12 mouse cellular contexts compared by ENCODE assay signal in genomic region chr10:59510713-59511426, GRCm38 (mm10).
DNase-seq lines count a peak whose midpoint lies in the region; ATAC-seq and TF ChIP-seq lines count a peak whose summit lies in the region.
"Had no signal": no experiment of that assay in that cellular context is flagged by ENCODE, and none has a peak within 500 bp of the region (broad histone marks: within the 10 kb centered on the region; RNA-seq: fewer than 3 reads in every experiment).

No protein-coding gene starts in this region.

- no peaks in the 10 kb centered on the region for H3K36me3 ChIP-seq in kidney, postnatal 0 days (ENCODE audit: insufficient read depth, low read length)
- no peaks in the 10 kb centered on the region for H3K36me3 ChIP-seq in limb, embryonic 11.5 days (ENCODE audit: control insufficient read depth, insufficient read depth, low read length)
- H3K36me3 ChIP-seq: hindbrain, embryonic 13.5 days; liver, embryonic 13.5 days; midbrain, embryonic 13.5 days had no signal

- H3K27me3 ChIP-seq in kidney, postnatal 0 days (ENCODE audit: insufficient read depth, low read length) = no peaks in the 10 kb centered on the region
- H3K27me3 ChIP-seq in limb, embryonic 11.5 days (ENCODE audit: control insufficient read depth, insufficient read depth, low read length) = no peaks in the 10 kb centered on the region
- H3K27me3 ChIP-seq: hindbrain, embryonic 13.5 days; liver, embryonic 13.5 days; midbrain, embryonic 13.5 days had no signal

- TF ChIP-seq CTCF in kidney, postnatal 0 days (IDR thresholded peaks at IDR 0.05; ENCODE audit: low read depth) = no peak

- DNase-seq in frontal cortex, postnatal 25 days (ENCODE audit: low spot score in 2 of 2) = no peak
- DNase-seq in kidney, postnatal 0 days (ENCODE audit: low spot score) = peak; percentile 70
- DNase-seq in kidney, adult 9 months = no peak
- DNase-seq in 3T3-L1 (ENCODE audit: low read depth, low spot score) = peak; percentile 45
- DNase-seq in limb, embryonic 11.5 days (ENCODE audit: low spot score) = peak; percentile 38
- DNase-seq in spleen, postnatal 4 days (ENCODE audit: low spot score in 2 of 2) = no peak
- no peak for DNase-seq in cerebellum, adult 11-12 months
- DNase-seq: liver, embryonic 13.5 days; retina, postnatal 1 day had no signal

- no peaks in the 10 kb centered on the region for H3K9me3 ChIP-seq in kidney, postnatal 0 days (replicated peaks; ENCODE audit: low read length)
- 0 out of 2 replicates have a peak, but pooled peaks cover 2% of the 10 kb centered on the region for H3K9me3 ChIP-seq in limb, embryonic 11.5 days (ENCODE audit: control insufficient read depth, low read length)
- H3K9me3 ChIP-seq: hindbrain, embryonic 13.5 days; liver, embryonic 13.5 days; midbrain, embryonic 13.5 days had no signal

- ATAC-seq in frontal cortex, adult (ENCODE audit: low TSS enrichment) = peak; percentile 78
- no peak for ATAC-seq in kidney, postnatal 0 days (replicated peaks; ENCODE audit: low FRiP score, low read depth)
- ATAC-seq in limb, embryonic 11.5 days (ENCODE audit: insufficient number of reproducible peaks, low FRiP score, low TSS enrichment, low read depth) = peak; percentile 67
- ATAC-seq: midbrain, embryonic 13.5 days had no signal

- H3K9ac ChIP-seq in kidney, postnatal 0 days (ENCODE audit: low read depth, low read length) = no peak overlapping the region
- no peak overlapping the region for H3K9ac ChIP-seq in limb, embryonic 11.5 days (ENCODE audit: low read length)
- H3K9ac ChIP-seq: hindbrain, embryonic 13.5 days; liver, embryonic 13.5 days; midbrain, embryonic 13.5 days had no signal

- WGBS in kidney, postnatal 0 days = 47% methylated on average over 14 of the region's 14 CpGs
- 33% methylated on average over 14 of the region's 14 CpGs for WGBS in limb, embryonic 11.5 days

- H3K4me1 ChIP-seq in kidney, postnatal 0 days (replicated peaks; ENCODE audit: insufficient read depth, low read length) = peaks cover 5% of the 10 kb centered on the region; the same call in 1 of the 2 replicates
- H3K4me1 ChIP-seq in limb, embryonic 11.5 days (ENCODE audit: control insufficient read depth, insufficient read depth, low read length) = peaks cover 17% of the 10 kb centered on the region
- H3K4me1 ChIP-seq: liver, embryonic 13.5 days had no signal

- H3K4me3 ChIP-seq in kidney, postnatal 0 days (replicated peaks; ENCODE audit: low read depth, low read length) = no peak overlapping the region
- H3K4me3 ChIP-seq in limb, embryonic 11.5 days (ENCODE audit: low read depth, low read length) = no peak overlapping the region
- H3K4me3 ChIP-seq: hindbrain, embryonic 13.5 days; liver, embryonic 13.5 days; midbrain, embryonic 13.5 days had no signal

- no peak overlapping the region for H3K27ac ChIP-seq in kidney, postnatal 0 days
- no peak overlapping the region; the same call in 1 of the 2 replicates for H3K27ac ChIP-seq in limb, embryonic 11.5 days (replicated peaks; ENCODE audit: low read depth, low read length)
- H3K27ac ChIP-seq: hindbrain, embryonic 13.5 days; liver, embryonic 13.5 days; midbrain, embryonic 13.5 days had no signal

- H3K4me2 ChIP-seq in kidney, postnatal 0 days (ENCODE audit: low read length) = peak overlapping the region; percentile 2; the same call in 1 of the 2 replicates
- peak overlapping the region; percentile 21; the same call in 1 of the 2 replicates for H3K4me2 ChIP-seq in limb, embryonic 11.5 days (ENCODE audit: low read depth, severe bottlenecking)
- H3K4me2 ChIP-seq: liver, embryonic 13.5 days; midbrain, embryonic 13.5 days had no signal

Comparison
In these comparisons a context has a peak if more than half of its experiments do, and no peak if none do; other contexts are left out.
1. DNase-seq: peak in kidney, postnatal 0 days (single experiment), 3T3-L1 (single experiment) and limb, embryonic 11.5 days (single experiment); none in frontal cortex, postnatal 25 days (0 of 2), kidney, adult 9 months (single experiment), spleen, postnatal 4 days (0 of 2) and cerebellum, adult 11-12 months (single experiment).